Mouse (Mus musculus) small intestine, adult 2 months (tissue): ENCODE measurements around the gene Lgr4. TPM values are rescaled to one million over a fixed set of nuclear protein-coding genes. Genes with fewer than 3 reads are reported as not detected.

Experiments used
- H3K27ac ChIP-seq: fragments of 200-500 bp; 2 replicates; pipeline ENCODE4 v1.5.1; 2012; ENCODE audit warnings: low read depth, low read length, control low read depth, inconsistent platforms; ENCODE audit not compliant: insufficient read depth
- H3K27me3 ChIP-seq: fragments of 200-500 bp; 2 replicates; pipeline ENCODE4 v1.6.1; 2012; ENCODE audit warnings: mild to moderate bottlenecking, moderate library complexity, low read length, inconsistent platforms; ENCODE audit not compliant: control insufficient read depth, insufficient read depth
- H3K36me3 ChIP-seq: fragments of 200-500 bp; 2 replicates; pipeline ENCODE4 v1.6.1; 2012; ENCODE audit warnings: mild to moderate bottlenecking, low read length, control low read depth, inconsistent platforms; ENCODE audit not compliant: control insufficient read depth, insufficient read depth
- H3K4me1 ChIP-seq: fragments of 200-500 bp; 2 replicates; pipeline ENCODE4 v1.6.1; 2012; ENCODE audit warnings: low read length, inconsistent platforms, mixed read lengths; ENCODE audit not compliant: control insufficient read depth, insufficient read depth, insufficient read length
- H3K4me3 ChIP-seq: fragments of 200-500 bp; 2 replicates; pipeline ENCODE4 v1.5.1; 2012; ENCODE audit warnings: low read depth, mild to moderate bottlenecking, control low read depth, inconsistent platforms, low read length, moderate library complexity
- CTCF ChIP-seq: fragments of 200-500 bp; IDR thresholded peaks from 2 replicates; pipeline ENCODE4 v1.5.1; 2012; ENCODE audit warnings: low read depth, mild to moderate bottlenecking, control low read depth, inconsistent platforms, low read length, moderate library complexity, mixed read lengths; ENCODE audit not compliant: insufficient replicate concordance, insufficient read length; ENCODE audit errors: extremely low read depth
- POLR2A ChIP-seq: fragments of 200-500 bp; IDR thresholded peaks from 2 replicates; pipeline ENCODE4 v1.6.1; 2012; ENCODE audit warnings: low read depth, mild to moderate bottlenecking, control low read depth, inconsistent platforms, low read length, moderate library complexity
- WGBS: fragments of 180-500 bp; shearing (Covaris S2); methylation state at CpG from one replicate; pipeline ENCODE4 v1.1.7; 2018; 5-methylcytosine and 5-hydroxymethylcytosine counted together
- polyA plus RNA-seq: library from polyadenylated mRNA; depleted of rRNA; stranded (reverse); fragments of >200 nt; gene quantifications from 2 replicates; pipeline ENCODE4 v1.2.3, GENCODE M21; 2012

Lgr4 gene
- polyA plus RNA-seq, 1 experiment = 51.4 TPM

GRCm38 (mm10) chr2:109946426-109946825 lies 29.0 kb downstream of the Lgr4 start:
- 78% methylated on average over 6 of the region's 6 CpGs for WGBS
- Histone ChIP-seq H3K27ac (no peak overlapping the region), H3K36me3 (no peaks in the 10 kb centered on the region), H3K4me3 (no peak overlapping the region), H3K27me3 (no peaks in the 10 kb centered on the region), H3K4me1 (peaks cover 11% of the 10 kb centered on the region; the same call in 1 of the 2 replicates)
- TF ChIP-seq POLR2A (no peak), CTCF (no peak)

DNA sequence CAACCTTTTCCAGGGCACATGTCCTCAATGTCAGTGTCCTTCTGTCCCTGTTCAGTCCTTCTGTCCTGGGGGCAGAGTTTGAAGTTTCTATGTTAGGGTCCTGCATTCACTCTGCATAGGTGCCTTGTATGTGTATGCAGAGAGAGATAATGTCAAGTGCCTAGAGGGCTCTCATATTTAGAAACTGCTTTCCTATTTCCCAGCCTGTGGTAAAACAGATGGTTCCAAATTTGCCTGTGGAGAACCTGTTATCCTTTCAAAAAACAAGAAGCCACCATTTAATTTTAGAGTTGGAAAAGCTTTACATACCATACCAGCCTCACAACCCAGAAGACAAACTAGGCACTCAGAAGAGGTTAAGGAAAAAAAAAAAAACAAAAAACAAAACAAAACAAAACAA lies 32.1 kb downstream of the Lgr4 start:
- H3K27me3 ChIP-seq = no peaks in the 10 kb centered on the region
- H3K4me3 ChIP-seq = no peak overlapping the region
- no peaks in the 10 kb centered on the region for H3K36me3 ChIP-seq
- H3K27ac ChIP-seq = no peak overlapping the region
- H3K4me1 ChIP-seq = peaks cover 25% of the 10 kb centered on the region; the same call in 1 of the 2 replicates
- no peak for TF ChIP-seq CTCF
- TF ChIP-seq POLR2A = no peak

DNA sequence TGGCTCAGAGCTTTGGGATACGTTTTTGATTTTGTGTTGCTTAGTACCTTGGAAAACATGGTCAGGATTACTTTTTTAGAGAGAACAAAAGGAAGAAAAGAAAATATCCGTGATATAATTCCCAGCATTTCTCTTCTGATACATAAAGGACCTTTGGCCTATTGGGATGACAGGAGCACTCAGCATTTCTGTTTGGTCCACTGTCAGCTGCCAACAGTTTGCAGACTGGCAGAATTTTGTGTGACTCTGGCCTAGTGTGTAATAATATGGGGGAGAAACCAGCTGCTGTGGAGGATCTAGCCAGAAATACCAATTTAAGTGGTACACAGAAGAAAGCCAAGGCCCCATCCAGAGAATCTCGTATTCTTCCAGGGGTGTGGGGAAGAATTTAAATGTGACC lies 32.9 kb downstream of the Lgr4 start:
- no peaks in the 10 kb centered on the region for H3K36me3 ChIP-seq
- H3K4me1 ChIP-seq = peaks cover 27% of the 10 kb centered on the region; the same call in 1 of the 2 replicates
- H3K4me3 ChIP-seq = no peak overlapping the region
- no peak overlapping the region for H3K27ac ChIP-seq
- TF ChIP-seq CTCF = no peak
- no peak for TF ChIP-seq POLR2A
- no peaks in the 10 kb centered on the region for H3K27me3 ChIP-seq
- 43% methylated on average over 3 of the region's 3 CpGs for WGBS

GRCm38 (mm10) chr2:109951050-109951449 lies 33.6 kb downstream of the Lgr4 start:
- Histone ChIP-seq H3K4me3 (no peak overlapping the region), H3K4me1 (peaks cover 27% of the 10 kb centered on the region; the same call in 1 of the 2 replicates), H3K27me3 (no peaks in the 10 kb centered on the region), H3K27ac (no peak overlapping the region), H3K36me3 (no peaks in the 10 kb centered on the region)
- TF ChIP-seq POLR2A = no peak
- no peak for TF ChIP-seq CTCF
- WGBS = 42% methylated on average over 4 of the region's 4 CpGs

DNA sequence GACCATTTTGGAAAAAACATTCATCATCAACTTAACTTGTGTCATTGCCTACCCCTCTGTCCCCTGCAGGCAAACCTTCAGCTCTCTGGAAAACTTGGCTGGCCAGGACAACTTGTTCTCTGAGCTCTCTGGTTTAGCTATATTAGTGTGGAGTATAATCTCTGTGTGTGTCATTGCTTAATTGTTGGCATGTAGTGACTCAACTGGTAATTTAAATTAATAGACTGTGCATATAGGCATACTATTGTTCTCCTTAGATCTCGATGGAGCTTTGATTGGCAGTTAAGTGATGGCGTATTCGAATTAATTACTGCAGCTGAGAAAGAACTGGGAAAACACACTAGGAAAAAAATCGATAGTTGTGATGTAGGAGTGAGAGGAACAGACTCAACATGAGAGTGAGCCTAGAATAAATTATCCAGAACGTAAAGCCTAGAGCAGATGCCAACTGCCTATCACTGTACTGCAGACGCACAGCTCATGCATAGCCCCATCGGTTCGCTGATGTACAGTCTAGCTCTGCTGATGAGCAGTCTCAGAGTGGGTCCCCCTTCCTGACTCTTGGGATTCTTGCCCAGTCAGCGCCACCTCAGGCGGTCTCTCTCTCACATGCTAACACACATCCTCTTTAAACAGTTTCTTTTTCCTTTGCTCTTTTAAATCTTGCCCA lies 35.7 kb downstream of the Lgr4 start:
- H3K27me3 ChIP-seq = no peaks in the 10 kb centered on the region
- no peaks in the 10 kb centered on the region for H3K36me3 ChIP-seq
- TF ChIP-seq CTCF (no peak), POLR2A (no peak)
- WGBS = 53% methylated on average over 10 of the region's 10 CpGs
- no peak overlapping the region for H3K4me3 ChIP-seq
- no peak overlapping the region for H3K27ac ChIP-seq
- peaks cover 29% of the 10 kb centered on the region; the same call in 1 of the 2 replicates for H3K4me1 ChIP-seq

- Histone ChIP-seq H3K27ac (no peak overlapping the region), H3K36me3 (no peaks in the 10 kb centered on the region), H3K27me3 (no peaks in the 10 kb centered on the region), H3K4me1 (peaks cover 29% of the 10 kb centered on the region; the same call in 1 of the 2 replicates), H3K4me3 (no peak overlapping the region)
- TF ChIP-seq POLR2A = no peak
- no peak for TF ChIP-seq CTCF
- 50% methylated on average over 4 of the region's 4 CpGs for WGBS
These were observed 36.4 kb downstream of the Lgr4 start for GRCm38 (mm10) chr2:109953893-109954292.

DNA sequence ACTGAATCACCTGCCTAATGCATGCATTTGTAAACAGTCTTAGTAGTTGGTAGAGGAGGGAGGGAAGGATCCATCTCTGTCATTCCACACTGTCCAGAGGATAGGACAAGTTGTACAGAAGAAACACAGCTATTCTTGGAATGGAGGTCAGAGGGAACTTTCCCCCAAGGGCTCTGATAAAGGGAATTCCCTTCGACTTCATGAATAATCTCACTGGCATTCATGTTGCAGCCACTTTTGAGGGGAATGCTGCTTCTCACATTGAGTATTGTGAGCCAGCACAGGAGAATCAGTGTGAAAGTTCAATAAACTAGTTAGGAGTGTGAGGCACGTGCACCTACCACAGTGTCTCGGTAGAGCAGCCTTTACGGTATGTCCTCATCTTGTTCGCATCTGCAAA lies 37.6 kb downstream of the Lgr4 start:
- H3K4me3 ChIP-seq = no peak overlapping the region
- peaks cover 36% of the 10 kb centered on the region; the same call in 1 of the 2 replicates for H3K4me1 ChIP-seq
- no peak overlapping the region for H3K27ac ChIP-seq
- no peak for TF ChIP-seq CTCF
- no peak for TF ChIP-seq POLR2A
- no peaks in the 10 kb centered on the region for H3K27me3 ChIP-seq
- WGBS = 59% methylated on average over 5 of the region's 5 CpGs
- H3K36me3 ChIP-seq = no peaks in the 10 kb centered on the region
